Mouse (Mus musculus): ENCODE data around the gene Siglech.

GRCm38 (mm10) chr7:55793236-55793951 is 25.4 kb downstream of the Siglech start:
- TF ChIP-seq CTCF (IDR thresholded peaks at IDR 0.05): no peak
- TF ChIP-seq POLR2A (IDR thresholded peaks at IDR 0.05; ENCODE audit: insufficient read depth, low read depth, low read length): no peak
- no peak for TF ChIP-seq EP300 (IDR thresholded peaks at IDR 0.05; ENCODE audit: insufficient read depth, low read depth, low read length)
